Mouse (Mus musculus): ENCODE data around the gene Timd4. TPM values are rescaled to one million over a fixed set of nuclear protein-coding genes. Genes with fewer than 3 reads are reported as not detected.

Timd4 gene
- polyA plus RNA-seq, 1 experiment = not detected

GRCm38 (mm10) chr11:46848221-46848971 is 37.8 kb downstream of the Timd4 start:
- no peaks in the 10 kb centered on the region for H3K79me2 ChIP-seq (ENCODE audit: control insufficient read depth, insufficient read depth)
- no peaks in the 10 kb centered on the region for H3K27me3 ChIP-seq (ENCODE audit: control insufficient read depth, insufficient read depth, insufficient read length)
- H3ac ChIP-seq (ENCODE audit: control insufficient read depth, insufficient read length) = no peak overlapping the region
- H3K36me3 ChIP-seq (ENCODE audit: control insufficient read depth, insufficient read depth) = no peaks in the 10 kb centered on the region
- H3K4me3 ChIP-seq = no peak overlapping the region
- H3K4me2 ChIP-seq (ENCODE audit: low read depth) = no peak overlapping the region
- TF ChIP-seq POLR2A (IDR thresholded peaks at IDR 0.05; ENCODE audit: insufficient read length, low read depth) (no peak), POLR2AphosphoS2 (IDR thresholded peaks at IDR 0.05; ENCODE audit: insufficient read length, low read depth) (no peak), REST (IDR thresholded peaks at IDR 0.05; ENCODE audit: insufficient read depth, insufficient read length) (no peak), TCF12 (IDR thresholded peaks at IDR 0.05; ENCODE audit: insufficient read depth, poor library complexity, severe bottlenecking) (no peak), MYOD1 (IDR thresholded peaks at IDR 0.05; ENCODE audit: control insufficient read depth in 1 of 3, insufficient read length in 2 of 3, low read depth in 2 of 3) (no peak), CEBPB (IDR thresholded peaks at IDR 0.05; ENCODE audit: insufficient read depth, poor library complexity, severe bottlenecking) (no peak), MYOG (IDR thresholded peaks at IDR 0.05; ENCODE audit: control insufficient read depth in 1 of 3, insufficient read depth in 1 of 3, insufficient read length in 2 of 3, low read depth in 2 of 3) (no peak), TCF3 (IDR thresholded peaks at IDR 0.05; ENCODE audit: insufficient read length, low read depth) (no peak), MAX (IDR thresholded peaks at IDR 0.05; ENCODE audit: low read depth) (no peak)

GRCm38 (mm10) chr11:46864809-46865208 is 54.2 kb downstream of the Timd4 start:
- TF ChIP-seq SRF (IDR thresholded peaks at IDR 0.05; ENCODE audit: control insufficient read depth, insufficient read length, low read depth) (no peak), TCF3 (IDR thresholded peaks at IDR 0.05; ENCODE audit: insufficient read length, low read depth) (no peak), POLR2A (IDR thresholded peaks at IDR 0.05; ENCODE audit: insufficient read length, low read depth) (no peak), POLR2AphosphoS2 (IDR thresholded peaks at IDR 0.05; ENCODE audit: insufficient read length, low read depth) (no peak), CEBPB (IDR thresholded peaks at IDR 0.05; ENCODE audit: insufficient read depth, poor library complexity, severe bottlenecking) (no peak), MYOD1 (IDR thresholded peaks at IDR 0.05; ENCODE audit: control insufficient read depth in 1 of 3, insufficient read length in 2 of 3, low read depth in 2 of 3) (no peak), REST (IDR thresholded peaks at IDR 0.05; ENCODE audit: insufficient read depth, insufficient read length) (no peak), E2F4 (IDR thresholded peaks at IDR 0.05; ENCODE audit: insufficient read depth) (no peak), TCF12 (IDR thresholded peaks at IDR 0.05; ENCODE audit: insufficient read depth, poor library complexity, severe bottlenecking) (no peak), USF1 (IDR thresholded peaks at IDR 0.05; ENCODE audit: low read depth) (no peak), MAX (IDR thresholded peaks at IDR 0.05; ENCODE audit: low read depth) (no peak), MYOG (IDR thresholded peaks at IDR 0.05; ENCODE audit: control insufficient read depth in 1 of 3, insufficient read depth in 1 of 3, insufficient read length in 2 of 3, low read depth in 2 of 3) (no peak)
- H3K36me3 ChIP-seq (ENCODE audit: control insufficient read depth, insufficient read depth) = no peaks in the 10 kb centered on the region

GRCm38 (mm10) chr11:46868594-46868993 is 58.0 kb downstream of the Timd4 start:
- TF ChIP-seq SRF (IDR thresholded peaks at IDR 0.05; ENCODE audit: control insufficient read depth, insufficient read length, low read depth) = no peak
- TF ChIP-seq CEBPB (IDR thresholded peaks at IDR 0.05; ENCODE audit: insufficient read depth, poor library complexity, severe bottlenecking) = no peak
- H3K27me3 ChIP-seq (ENCODE audit: control insufficient read depth, insufficient read depth, insufficient read length) = no peaks in the 10 kb centered on the region
- no peak overlapping the region for H3K4me2 ChIP-seq (ENCODE audit: low read depth)
- no peaks in the 10 kb centered on the region for H3K79me2 ChIP-seq (ENCODE audit: control insufficient read depth, insufficient read depth)
- H3ac ChIP-seq (ENCODE audit: control insufficient read depth, insufficient read length) = no peak overlapping the region
- H3K4me3 ChIP-seq = no peak overlapping the region
- H3K36me3 ChIP-seq (ENCODE audit: control insufficient read depth, insufficient read depth) = no peaks in the 10 kb centered on the region

More at GRCm38 (mm10) chr11:46864809-46865208, 54.2 kb downstream of the Timd4 start:
- no peak overlapping the region for H3K4me2 ChIP-seq (ENCODE audit: low read depth)
- no peak overlapping the region for H3ac ChIP-seq (ENCODE audit: control insufficient read depth, insufficient read length)
- no peaks in the 10 kb centered on the region for H3K79me2 ChIP-seq (ENCODE audit: control insufficient read depth, insufficient read depth)
- no peak overlapping the region for H3K4me3 ChIP-seq
- H3K27me3 ChIP-seq (ENCODE audit: control insufficient read depth, insufficient read depth, insufficient read length) = no peaks in the 10 kb centered on the region

- Histone ChIP-seq H3ac (ENCODE audit: control insufficient read depth, insufficient read length) (no peak overlapping the region), H3K79me2 (ENCODE audit: control insufficient read depth, insufficient read depth) (no peaks in the 10 kb centered on the region), H3K36me3 (ENCODE audit: control insufficient read depth, insufficient read depth) (no peaks in the 10 kb centered on the region), H3K4me3 (no peak overlapping the region), H3K4me2 (ENCODE audit: low read depth) (no peak overlapping the region), H3K27me3 (ENCODE audit: control insufficient read depth, insufficient read depth, insufficient read length) (no peaks in the 10 kb centered on the region)
- no peak for TF ChIP-seq REST (IDR thresholded peaks at IDR 0.05; ENCODE audit: insufficient read depth, insufficient read length)
- TF ChIP-seq MAX (IDR thresholded peaks at IDR 0.05; ENCODE audit: low read depth) = no peak
- TF ChIP-seq USF1 (IDR thresholded peaks at IDR 0.05; ENCODE audit: low read depth) = no peak
- TF ChIP-seq SRF (IDR thresholded peaks at IDR 0.05; ENCODE audit: control insufficient read depth, insufficient read length, low read depth) = no peak
- no peak for TF ChIP-seq CEBPB (IDR thresholded peaks at IDR 0.05; ENCODE audit: insufficient read depth, poor library complexity, severe bottlenecking)
- no peak for TF ChIP-seq TCF3 (IDR thresholded peaks at IDR 0.05; ENCODE audit: insufficient read length, low read depth)
- TF ChIP-seq MYOD1 (IDR thresholded peaks at IDR 0.05; ENCODE audit: control insufficient read depth in 1 of 3, insufficient read length in 2 of 3, low read depth in 2 of 3) = no peak
- no peak for TF ChIP-seq TCF12 (IDR thresholded peaks at IDR 0.05; ENCODE audit: insufficient read depth, poor library complexity, severe bottlenecking)
- TF ChIP-seq POLR2A (IDR thresholded peaks at IDR 0.05; ENCODE audit: insufficient read length, low read depth) = no peak
- no peak for TF ChIP-seq MYOG (IDR thresholded peaks at IDR 0.05; ENCODE audit: control insufficient read depth in 1 of 3, insufficient read depth in 1 of 3, insufficient read length in 2 of 3, low read depth in 2 of 3)
- no peak for TF ChIP-seq E2F4 (IDR thresholded peaks at IDR 0.05; ENCODE audit: insufficient read depth)
- no peak for TF ChIP-seq POLR2AphosphoS2 (IDR thresholded peaks at IDR 0.05; ENCODE audit: insufficient read length, low read depth)
Observed at GRCm38 (mm10) chr11:46875774-46876173, 65.2 kb downstream of the Timd4 start.

GRCm38 (mm10) chr11:46882456-46882855 is 71.9 kb downstream of the Timd4 start:
- Histone ChIP-seq H3ac (ENCODE audit: control insufficient read depth, insufficient read length) (no peak overlapping the region), H3K4me3 (no peak overlapping the region), H3K4me2 (ENCODE audit: low read depth) (no peak overlapping the region), H3K27me3 (ENCODE audit: control insufficient read depth, insufficient read depth, insufficient read length) (no peaks in the 10 kb centered on the region), H3K36me3 (ENCODE audit: control insufficient read depth, insufficient read depth) (no peaks in the 10 kb centered on the region), H3K79me2 (ENCODE audit: control insufficient read depth, insufficient read depth) (no peaks in the 10 kb centered on the region)
- no peak for TF ChIP-seq REST (IDR thresholded peaks at IDR 0.05; ENCODE audit: insufficient read depth, insufficient read length)
- TF ChIP-seq MYOG (IDR thresholded peaks at IDR 0.05; ENCODE audit: control insufficient read depth in 1 of 3, insufficient read depth in 1 of 3, insufficient read length in 2 of 3, low read depth in 2 of 3) = no peak
- TF ChIP-seq E2F4 (IDR thresholded peaks at IDR 0.05; ENCODE audit: insufficient read depth) = no peak
- TF ChIP-seq USF1 (IDR thresholded peaks at IDR 0.05; ENCODE audit: low read depth) = no peak
- no peak for TF ChIP-seq CEBPB (IDR thresholded peaks at IDR 0.05; ENCODE audit: insufficient read depth, poor library complexity, severe bottlenecking)
- no peak for TF ChIP-seq MYOD1 (IDR thresholded peaks at IDR 0.05; ENCODE audit: control insufficient read depth in 1 of 3, insufficient read length in 2 of 3, low read depth in 2 of 3)
- no peak for TF ChIP-seq POLR2AphosphoS2 (IDR thresholded peaks at IDR 0.05; ENCODE audit: insufficient read length, low read depth)
- no peak for TF ChIP-seq MAX (IDR thresholded peaks at IDR 0.05; ENCODE audit: low read depth)
- no peak for TF ChIP-seq TCF12 (IDR thresholded peaks at IDR 0.05; ENCODE audit: insufficient read depth, poor library complexity, severe bottlenecking)
- TF ChIP-seq TCF3 (IDR thresholded peaks at IDR 0.05; ENCODE audit: insufficient read length, low read depth) = no peak
- no peak for TF ChIP-seq POLR2A (IDR thresholded peaks at IDR 0.05; ENCODE audit: insufficient read length, low read depth)
- TF ChIP-seq SRF (IDR thresholded peaks at IDR 0.05; ENCODE audit: control insufficient read depth, insufficient read length, low read depth) = no peak

Data from myocyte (in vitro differentiated cells).